Mouse (Mus musculus) CD4-positive, CD25-positive, alpha-beta regulatory T cell, adult 2 months (primary cell): ENCODE data around the gene Rinl.

Source experiments
- DNase-seq: peaks from one replicate; pipeline ENCODE4 v3.0.0-alpha.2; 2012; ENCODE audit warnings: low read depth, low spot score

The Rinl gene

DNA sequence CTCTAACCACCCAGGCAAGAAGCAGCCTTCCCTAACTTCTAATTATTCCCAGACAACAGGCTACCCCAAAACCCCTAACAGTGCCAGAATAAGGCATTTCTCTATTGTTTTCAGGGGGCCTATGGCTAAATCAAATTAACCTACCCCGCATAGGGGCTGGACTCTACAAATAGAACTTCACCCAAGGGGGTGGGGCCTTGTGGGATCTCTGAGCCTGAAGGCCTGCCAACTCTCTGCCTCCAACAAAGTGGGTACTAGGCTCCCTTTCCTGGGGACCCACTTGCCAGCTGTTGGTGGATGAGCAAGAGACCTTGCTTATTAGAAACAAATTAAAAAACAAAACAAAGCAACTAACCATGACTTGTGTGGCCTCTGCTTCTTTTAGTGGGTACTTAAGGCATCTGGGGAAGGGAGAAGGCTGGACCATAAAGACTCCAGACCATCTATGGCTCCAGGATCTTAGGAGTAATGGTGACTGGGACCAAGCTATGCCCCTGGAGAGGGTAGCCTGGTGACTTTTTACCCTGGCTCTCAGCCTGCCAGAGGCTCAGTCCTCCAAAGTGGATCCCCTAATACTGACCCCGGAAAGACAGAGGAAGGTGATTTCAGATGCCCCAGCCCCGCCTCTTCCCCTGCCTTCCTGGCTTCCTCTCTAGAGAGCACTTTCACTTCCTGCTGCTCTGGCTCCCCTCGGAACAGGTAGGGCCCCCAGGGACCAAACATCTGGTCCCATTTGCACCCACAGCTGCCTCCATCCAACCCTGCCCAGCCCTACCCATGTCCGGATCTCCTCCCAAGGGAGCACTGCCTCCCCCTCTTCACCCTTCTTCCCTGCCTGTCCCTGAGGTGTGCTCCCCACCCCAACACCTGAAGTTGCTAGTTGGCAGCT, at the start of gene Rinl:
Gene Rinl, plus strand, starts transcription at position 663 of the 889 bp plus-strand sequence.
- peak; percentile 71 for DNase-seq

DNA sequence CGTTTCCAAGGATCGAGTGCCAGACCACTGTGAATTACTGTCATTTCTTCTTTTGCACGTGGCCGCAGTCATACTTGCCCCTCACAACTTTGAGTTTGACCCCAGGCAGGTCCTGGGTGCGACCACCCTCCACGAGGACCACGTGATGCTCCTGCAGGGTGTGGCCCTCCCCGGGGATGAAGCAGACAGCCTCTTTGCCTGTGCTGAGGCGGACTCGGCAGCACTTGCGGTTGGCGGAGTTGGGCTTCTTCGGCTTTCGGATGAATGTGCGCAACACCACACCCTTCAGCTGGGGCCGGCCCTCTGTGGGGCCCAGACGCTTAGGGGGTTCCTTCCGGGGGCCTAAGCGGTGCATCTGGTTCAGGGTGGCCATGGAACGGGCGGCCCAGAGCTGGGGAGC, 48.9 kb upstream of the Rinl start:
- DNase-seq, result no peak

DNA sequence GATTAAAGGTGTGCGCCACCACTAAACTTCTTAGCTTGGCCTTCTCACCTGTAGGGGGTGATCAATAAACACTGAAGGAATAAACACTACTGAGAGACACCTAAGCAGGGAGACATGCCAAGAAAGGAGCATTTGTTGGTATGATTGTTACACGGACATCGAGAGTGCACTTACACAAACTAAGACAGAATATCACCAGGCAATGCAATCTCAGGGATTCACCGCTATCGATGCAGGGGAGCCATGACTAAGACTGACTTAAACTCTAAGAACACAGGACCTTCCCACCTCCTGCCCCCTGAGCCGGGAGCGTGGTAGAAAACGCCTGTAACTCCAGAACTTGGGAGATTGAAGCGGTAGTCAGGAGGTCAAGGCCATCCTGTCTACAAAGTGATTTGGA, 47.8 kb upstream of the Rinl start:
- DNase-seq, result peak; percentile 37

DNA sequence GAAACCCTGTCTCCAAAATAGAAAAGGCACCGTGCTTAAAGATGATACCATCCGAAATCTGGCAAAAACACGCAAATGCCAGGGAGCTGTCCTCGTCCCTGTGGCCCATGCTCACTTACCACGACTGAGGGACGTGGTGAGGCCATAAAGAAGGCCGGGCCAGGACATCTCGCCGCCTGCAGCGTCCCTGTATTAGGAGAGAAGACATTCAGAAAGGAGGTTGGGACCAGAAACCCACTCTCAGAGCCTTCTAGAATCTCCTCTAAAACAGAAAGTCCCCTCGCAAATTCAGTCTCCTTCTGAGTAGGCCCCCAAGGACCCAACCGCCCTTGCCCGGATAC, 47.4 kb upstream of the Rinl start:
- DNase-seq, result no peak

DNA sequence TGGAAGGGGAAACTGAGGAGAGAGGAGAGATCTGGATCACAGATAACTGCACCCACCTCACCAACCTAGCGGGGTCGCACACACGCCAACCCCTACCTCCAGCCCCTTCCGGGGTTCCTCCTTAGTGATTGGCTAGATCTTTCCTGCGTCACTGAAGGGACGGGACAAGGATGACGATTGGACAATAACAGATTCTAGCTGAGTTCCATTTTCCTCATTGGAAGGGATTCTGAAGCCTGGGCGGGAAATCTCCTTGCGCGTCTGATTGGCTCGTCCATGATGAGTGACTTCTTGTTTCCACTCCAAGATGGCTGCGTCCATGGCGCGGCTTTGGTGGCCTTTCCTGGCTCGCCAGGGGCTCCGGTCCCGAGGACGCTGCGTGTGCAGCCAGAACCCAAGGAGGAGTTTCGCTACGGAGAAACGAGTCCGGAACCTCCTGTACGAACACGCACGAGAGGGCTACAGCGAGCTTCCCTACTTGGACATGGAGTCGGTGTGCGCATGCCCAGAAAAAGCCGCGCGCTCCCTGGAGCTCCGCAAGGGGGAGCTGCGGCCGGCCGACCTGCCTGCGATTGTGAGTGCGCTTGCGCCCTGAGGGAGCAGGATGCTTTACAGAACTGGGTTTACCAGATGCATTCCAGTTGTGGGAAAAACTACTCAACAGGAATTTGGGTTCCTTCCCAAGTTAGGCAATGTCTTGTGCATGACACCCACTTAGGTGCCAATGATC, 46.9 kb upstream of the Rinl start, which contains the start of the genes Mrps12 and Sars2:
Gene Mrps12, minus strand, starts transcription at position 112 of the 730 bp plus-strand sequence.
Gene Sars2, plus strand, starts transcription at position 284 of the 730 bp plus-strand sequence.
- DNase-seq, result peak; percentile 96

DNA sequence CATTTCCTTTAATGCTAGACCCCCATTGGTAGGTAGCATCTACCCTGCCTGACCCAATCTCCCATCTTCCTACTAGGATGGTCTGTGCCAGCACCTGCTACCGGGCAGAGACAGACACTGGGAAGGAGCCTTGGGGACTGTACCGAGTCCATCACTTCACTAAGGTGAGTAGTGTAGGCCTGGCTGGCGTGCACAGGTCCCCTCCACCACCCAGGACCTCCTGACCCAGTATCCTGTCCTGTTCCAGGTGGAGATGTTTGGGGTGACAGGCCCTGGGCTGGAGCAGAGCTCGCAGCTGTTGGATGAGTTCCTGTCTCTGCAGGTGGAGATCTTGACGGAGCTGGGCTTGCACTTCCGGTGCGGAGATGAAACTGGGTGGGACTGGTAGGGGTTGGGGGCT, 38.8 kb upstream of the Rinl start:
- DNase-seq, result no peak

DNA sequence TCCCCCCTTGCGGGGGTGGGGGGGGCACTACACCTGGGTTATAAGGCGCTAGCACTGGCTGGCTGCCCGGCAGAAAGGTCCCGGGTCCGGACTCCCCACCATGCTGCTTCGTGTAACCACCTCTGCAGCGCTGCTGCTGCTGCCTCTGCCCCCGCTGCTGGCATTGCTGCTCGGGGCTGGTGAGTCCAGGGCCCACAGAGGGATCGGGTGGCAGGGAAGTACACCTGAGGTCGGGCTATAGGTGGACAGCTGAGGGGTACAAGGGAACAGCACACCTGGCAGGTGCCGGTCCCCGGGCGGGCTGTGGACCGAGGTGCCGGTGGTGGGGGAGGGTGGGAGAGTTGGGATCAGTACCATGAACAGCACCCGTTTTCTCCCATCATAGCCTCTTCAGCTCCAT, 32.7 kb upstream of the Rinl start, which contains the start of gene Ccer2:
Gene Ccer2, plus strand, starts transcription at position 96 of the 400 bp plus-strand sequence.
- no peak for DNase-seq

DNA sequence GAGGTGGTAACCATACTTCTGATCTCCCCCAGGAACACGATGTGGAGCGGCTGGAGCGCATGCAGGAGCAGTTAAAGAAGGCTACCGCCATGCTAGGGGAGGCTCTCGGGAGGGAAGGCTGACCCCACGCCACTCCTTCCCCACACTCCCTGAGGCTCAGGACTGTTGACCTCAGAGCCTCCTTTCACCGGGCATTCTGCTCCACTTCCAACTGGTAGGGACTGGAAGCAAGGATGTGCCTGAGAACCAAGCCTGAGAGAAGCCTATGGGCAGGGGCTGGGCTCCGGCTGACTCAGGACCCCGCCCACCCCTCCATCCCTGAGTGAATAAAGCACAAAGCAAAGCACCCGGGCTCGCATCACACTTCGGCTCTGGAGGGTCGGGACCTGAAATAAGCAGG, 30.1 kb upstream of the Rinl start:
- no peak for DNase-seq

DNA sequence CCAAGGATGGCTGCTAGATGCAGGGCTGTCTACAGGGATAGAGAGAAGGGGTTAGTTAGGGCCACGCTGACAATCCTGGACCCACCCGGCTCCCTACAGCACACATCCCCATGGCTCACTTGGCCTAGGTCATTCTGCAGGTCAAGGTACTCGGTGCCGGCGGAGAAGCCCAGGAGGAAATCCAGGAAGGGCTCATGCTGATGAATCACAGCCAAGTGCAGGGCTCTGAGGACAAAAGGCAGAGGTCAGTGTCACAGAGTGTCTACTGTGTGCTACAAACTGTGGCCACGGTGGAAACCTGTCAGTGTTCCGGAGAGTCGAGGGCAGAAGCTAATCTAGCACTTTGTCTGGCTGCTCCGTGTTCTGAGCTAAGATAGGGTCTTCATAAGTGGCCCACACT, 26.9 kb upstream of the Rinl start:
- DNase-seq, result no peak

DNA sequence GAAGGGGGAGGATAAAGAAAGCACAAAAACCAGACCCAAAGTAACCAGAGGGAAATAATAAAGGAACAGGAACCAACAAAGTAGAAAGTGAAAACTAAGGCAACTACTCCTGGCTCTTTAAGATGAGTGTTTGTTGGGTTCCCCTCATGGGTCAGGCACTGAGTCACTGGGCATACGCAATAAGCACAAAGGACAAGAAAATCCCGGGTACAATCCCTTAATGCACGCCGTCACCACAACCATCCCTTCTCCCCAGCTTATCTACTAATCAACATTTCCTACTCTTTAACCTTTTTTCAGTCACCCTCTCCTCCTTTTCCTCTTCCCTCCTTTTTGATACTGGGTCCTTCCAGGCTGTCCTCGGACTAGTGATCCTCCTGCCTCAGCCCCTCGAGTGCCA, 23.6 kb upstream of the Rinl start:
- no peak for DNase-seq

DNA sequence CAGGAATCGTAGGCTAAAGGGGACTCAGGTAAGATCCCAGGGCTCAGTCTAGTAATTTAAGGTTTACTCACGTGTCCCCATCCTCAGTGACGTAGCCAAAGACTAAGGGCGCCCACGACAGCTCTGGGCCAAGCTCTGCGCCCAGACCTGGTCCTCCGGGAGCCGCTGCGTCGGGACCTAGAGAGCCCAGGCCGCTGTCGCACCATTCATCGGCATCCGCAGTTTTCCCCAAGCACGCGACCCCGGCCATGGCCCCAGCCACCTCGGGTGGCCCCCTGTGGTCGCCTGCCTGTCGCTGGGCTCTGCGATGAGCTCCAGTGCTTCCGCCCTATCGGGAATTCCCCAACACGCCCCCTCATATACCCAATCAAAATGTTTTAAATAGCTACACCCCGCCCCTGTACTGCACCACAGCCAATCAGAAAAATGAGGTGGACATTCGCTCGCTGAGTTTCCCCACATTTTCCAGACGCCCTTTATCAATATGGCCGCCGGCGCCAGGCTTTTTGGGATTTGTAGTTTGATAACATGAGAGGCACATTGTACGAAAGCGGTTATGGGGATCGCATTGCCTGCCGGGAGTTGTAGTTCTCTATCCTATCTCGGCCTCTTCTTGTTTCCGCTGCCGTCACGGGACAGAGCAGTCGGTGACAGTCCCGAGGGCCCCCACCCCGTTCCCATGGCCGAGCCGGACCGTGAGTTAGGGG, 22.4 kb upstream of the Rinl start, which contains the start of gene Sirt2:
Gene Sirt2, plus strand, starts transcription at position 563 of the 707 bp plus-strand sequence.
- peak; percentile 97 for DNase-seq

DNA sequence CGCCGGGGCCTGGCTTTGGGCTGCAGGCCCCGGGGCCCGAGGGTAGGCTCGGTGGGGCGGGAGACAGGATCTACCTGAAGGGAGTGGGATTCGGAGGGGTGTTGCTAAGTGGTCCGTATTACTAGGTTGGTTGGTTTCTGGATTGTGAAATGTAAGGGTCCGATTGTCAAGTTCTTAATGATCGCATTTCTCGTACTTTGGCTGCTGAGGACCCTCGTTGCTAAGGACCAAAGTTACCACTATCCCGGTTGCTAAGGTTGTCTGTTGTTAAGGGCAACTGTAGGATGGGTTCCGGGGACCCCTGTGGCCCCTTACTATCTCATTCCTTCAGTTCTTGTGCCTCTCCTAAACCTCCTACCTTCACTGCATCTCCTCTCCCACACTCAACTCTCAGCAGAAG, 21.9 kb upstream of the Rinl start:
- no peak for DNase-seq

DNA sequence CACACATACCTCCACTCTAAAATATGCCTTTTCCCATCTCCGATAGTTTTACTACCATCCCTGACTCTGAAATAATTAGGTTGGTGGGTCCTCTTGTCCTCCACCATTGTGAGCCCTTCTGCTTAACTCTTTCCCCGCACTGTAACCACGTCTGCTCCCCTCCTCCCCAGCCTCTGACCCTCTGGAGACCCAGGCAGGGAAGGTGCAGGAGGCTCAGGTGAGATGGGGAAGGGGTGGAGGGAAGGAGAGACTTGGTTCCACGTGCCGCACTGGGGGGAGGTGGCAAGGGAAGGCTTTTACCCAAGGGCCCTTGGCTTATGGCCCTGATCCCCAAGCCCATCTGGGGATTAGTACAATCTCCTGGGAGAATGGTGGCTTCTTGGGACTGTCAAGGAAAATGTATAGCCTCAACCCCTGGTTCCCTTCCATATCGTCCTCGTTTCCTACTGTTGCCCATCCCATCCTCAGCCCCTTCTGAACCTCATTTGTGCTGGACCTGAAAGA, 21.3 kb upstream of the Rinl start, which contains the start of gene Nfkbib:
Gene Nfkbib, minus strand, starts transcription at position 51 of the 504 bp plus-strand sequence.
- DNase-seq, result no peak

DNA sequence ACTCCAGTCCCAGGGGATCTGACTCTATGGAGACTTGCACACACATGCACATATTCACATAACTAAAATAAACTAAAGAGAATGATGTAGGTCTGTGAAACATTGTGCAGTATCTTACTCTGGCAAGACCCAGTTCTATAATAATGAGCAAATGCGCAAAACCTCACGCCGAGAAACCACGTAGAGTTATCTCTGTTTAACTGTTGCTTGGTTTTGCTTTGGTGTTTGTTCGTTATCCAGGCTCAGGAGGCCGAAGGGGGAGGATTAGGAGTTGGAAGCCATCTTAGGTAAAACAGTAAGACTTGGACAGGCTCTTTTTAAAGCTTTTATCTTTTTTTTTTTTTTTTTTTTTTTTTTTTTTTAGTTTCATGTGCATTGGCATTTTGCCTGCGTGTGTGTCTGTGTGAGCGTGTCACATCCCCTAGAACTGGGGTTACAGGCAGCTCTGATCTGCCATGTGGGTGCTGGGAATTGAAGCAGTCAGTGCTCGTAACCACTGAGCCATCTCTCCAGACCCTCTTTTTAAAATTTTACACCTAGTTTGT, 19.3 kb upstream of the Rinl start:
- DNase-seq, result no peak

DNA sequence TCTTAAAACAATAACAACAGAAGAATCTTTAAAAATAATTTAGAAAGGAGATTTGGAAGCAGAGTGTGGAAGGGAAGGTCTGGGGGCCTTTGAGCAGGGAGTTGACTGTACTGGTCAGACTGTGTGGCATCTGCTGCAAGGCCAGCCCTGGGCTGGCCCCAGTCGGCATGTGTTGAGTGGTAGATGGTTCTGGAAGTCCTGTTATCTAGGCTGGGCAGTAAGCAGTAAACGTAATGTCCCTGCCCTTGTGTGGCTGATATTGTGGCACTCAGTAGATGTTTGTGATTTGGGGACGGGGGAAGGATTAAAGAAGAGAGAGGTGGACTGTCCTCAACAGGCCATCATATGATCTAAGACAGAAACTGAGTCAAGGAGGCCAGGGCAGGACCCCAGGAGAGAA, 18.5 kb upstream of the Rinl start:
- DNase-seq, result no peak

DNA sequence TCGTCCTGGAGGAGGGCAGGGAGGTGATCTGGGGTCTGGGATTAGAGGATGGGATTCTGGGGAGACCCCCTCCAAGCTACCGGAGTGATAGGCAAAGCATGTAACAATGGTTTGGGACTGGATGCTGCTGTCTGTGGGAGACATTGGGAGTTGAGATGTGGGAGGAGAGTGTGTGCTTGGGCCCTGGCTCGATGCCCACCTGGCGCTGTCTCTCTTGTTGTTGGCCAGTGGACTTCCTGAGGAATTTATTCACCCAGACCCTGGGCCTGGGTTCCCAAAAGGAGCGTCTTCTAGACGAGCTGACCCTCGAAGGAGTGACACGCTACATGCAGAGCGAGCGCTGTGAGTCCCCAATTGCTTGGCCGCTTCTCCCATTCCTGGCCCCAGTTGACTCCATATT, 16.9 kb upstream of the Rinl start:
- DNase-seq, result no peak

DNA sequence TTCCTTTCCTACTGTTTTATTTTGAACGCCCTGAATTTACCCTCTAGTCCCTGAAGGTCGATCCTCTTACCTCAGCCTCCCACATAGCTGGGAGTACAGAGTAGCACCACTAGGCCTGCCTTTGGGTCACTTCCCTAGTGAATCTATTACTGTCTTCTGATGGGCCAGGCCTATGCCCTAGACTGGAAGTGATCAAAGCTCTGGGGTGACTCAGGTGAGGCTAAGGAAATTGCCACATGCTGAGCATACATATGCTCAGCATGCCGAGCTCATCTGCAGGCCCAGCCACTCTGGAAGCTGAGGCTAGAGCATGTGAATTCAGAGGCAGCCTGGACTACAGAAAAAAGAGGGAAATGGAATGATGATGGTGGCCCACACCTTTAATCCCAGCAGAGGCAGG, 15.6 kb upstream of the Rinl start:
- DNase-seq, result no peak

DNA sequence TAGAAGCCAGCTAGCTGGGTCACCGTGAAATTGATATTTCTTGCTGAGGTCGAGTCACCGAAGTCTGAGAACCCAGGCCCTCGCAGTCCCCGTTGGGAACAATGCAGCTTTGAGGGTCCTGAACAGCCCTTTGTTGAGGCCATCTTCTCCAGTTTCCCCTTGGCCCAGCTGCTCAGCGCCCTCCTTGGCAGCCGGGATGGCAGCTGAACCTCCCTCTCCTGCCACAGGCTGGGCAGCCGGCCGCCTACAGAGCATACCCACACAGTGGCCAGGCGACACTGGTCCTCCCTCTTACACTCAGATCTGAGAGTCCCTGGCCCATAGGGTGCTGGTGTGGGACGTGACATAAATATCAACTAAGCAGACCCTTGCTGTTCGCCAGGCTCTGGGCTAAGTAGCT, 14.6 kb upstream of the Rinl start:
- DNase-seq, result no peak

DNA sequence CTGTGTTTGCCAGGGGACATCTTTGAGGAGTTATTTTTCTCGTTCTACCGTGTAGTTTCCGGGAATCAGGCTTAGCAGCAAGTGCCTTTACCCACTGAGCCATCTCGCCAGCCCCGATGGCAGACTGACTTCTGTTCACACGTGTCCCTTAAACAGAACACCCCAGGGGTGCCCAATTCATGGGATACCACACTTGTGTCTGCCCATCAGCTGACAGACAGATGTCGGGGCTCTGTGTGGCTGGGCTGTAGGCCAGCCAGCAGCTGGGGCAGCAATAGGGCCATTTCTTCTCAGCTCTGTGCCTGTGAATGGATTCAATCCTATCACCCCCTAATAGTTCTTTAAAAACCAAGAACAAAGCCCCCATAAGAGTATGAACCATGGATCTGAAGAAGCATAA, 13.6 kb upstream of the Rinl start:
- DNase-seq, result no peak

DNA sequence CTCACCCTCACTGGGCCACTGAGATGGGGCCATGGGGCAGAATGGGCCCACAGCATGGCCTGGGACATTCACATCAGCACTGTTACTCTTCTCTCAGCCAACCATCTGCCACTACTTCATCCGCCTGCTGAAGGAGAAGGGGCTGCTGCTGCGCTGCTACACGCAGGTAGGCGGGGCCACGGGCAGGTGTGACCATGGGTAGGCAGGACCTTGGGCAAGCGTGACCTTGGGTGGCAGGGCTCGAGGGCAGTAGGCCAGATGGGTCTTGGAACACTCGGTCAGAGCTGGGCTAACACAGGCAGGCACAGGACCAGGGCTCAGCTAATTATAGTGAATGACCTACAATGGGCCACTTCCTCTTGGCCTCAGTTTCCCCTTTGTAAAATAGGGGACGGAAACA, 9.9 kb upstream of the Rinl start:
- no peak for DNase-seq

DNA sequence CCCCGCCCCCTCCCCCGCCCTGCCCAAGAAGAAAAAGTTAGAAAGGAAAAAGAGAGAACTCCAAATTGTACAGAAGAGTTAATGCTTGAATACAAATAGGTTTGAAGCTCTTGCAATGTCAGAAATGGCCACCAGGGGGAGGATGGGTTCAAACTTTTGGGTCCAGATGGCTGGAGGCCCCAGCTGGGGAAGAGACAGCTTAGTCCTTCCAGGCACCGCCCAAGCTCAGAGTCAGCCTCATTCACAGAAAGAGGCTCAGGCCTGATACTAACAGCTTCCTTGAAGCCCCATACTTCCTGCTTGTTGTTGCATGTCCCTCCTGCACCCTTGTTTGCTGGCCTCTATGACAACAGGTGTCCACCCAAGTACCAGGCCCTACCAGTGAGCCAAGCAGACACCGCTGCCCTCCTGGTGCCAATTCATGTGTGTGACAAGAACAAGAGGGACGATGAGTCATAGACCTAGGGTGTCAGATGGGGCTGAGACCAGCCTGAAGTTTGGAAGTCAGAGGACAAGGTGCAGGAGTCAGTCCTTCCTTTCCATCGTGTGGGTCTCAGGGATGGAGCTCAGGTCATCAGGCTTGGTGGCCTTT, 8.6 kb upstream of the Rinl start:
- peak; percentile 92 for DNase-seq
